Mouse (Mus musculus): ENCODE results near the gene Tacc3.

GRCm38 (mm10) chr5:33632526-33632925, 25.4 kb upstream of the Tacc3 start:
- TF ChIP-seq CTCF (IDR thresholded peaks at IDR 0.05; ENCODE audit: extremely low read depth, insufficient read length, insufficient replicate concordance, low read depth, low read length) (no peak), POLR2A (IDR thresholded peaks at IDR 0.05; ENCODE audit: low read depth, low read length) (no peak)
